In the genomic region with DNA sequence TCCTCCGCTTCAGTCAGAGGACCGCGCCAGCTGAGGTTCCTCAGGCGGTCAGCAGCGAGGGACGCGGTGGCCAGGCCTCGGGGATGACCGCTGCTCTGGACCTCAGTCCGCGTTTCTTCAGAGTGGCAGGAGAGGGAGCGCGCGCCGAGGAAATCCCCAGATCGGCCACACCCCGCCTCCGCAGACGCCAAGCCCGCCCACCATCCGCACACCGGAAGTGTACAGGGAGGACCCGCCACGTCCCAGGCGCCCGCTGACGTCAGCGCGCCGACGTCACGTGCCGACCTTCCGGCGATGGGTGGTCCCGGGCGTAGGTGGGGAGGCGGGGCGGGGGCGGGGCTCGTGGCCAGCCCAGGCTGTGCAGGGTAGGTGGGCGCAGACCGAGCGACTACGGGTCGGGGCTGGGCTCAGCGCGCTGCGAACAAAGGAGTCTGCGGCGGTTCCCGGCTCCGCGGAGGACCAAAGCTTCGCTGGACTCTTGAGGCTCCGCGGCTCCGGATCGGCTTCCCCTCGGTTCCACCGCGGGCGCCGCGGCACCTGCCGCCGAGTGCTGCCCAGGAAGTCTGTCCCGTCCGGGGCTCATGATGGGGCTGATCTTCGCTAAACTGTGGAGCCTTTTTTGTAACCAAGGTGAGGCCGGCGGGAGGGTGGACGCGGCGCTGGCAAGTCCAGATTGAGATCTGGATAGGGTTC, we compare ENCODE assay signal across 8 mouse cellular contexts. TPM values are rescaled to one million over a fixed set of nuclear protein-coding genes. Genes with fewer than 3 reads are reported as not detected.
DNase-seq lines count a peak whose midpoint lies in the region; ATAC-seq lines count a peak whose summit lies in the region.

A gene (minus strand): TSS at position 125 of the 693 bp plus-strand sequence.

- intact Hi-C loops in gastrocnemius, postnatal 14 days (cut with DNase I; ENCODE audit: low total_unique reads): no loop called here
- intact Hi-C loops in left cerebral cortex, postnatal 10 days (cut with DNase I): no loop called here

- peak; percentile 96 to 97 for DNase-seq in adrenal gland, adult 18-20 months (ENCODE audit: low spot score in 2 of 2)
- DNase-seq in embryo, embryonic 10.5 days (ENCODE audit: low spot score): peak; percentile 96
- peak; percentile 98 for DNase-seq in gastrocnemius, postnatal 14 days
- DNase-seq in left cerebral cortex, postnatal 10 days (ENCODE audit: extremely low spot score in 1 of 2, low spot score in 2 of 2): peak; percentile 92 to 98
- peak; percentile 98 for DNase-seq in right cerebral cortex, postnatal 10 days (ENCODE audit: low spot score in 2 of 2)
- DNase-seq in urinary bladder, postnatal 14 days (ENCODE audit: low spot score): peak; percentile 98

- peak; percentile 86 for ATAC-seq in inflammation-experienced regulatory T-cells, adult 6 months
- ATAC-seq in megakaryocyte progenitor cell, adult 5-6 weeks (replicated peaks; ENCODE audit: poor library complexity): peak; percentile 95

RNA-seq across cellular contexts. Expression of the gene that starts here (rescaled TPM):
- 10 to 100 TPM in 1 of 2 experiments, 1 to 10 TPM in 1; 7.3 to 10.7 TPM for total RNA-seq in adrenal gland, adult 18-20 months (2021)
- 1 to 10 TPM; 3.2 to 4.2 TPM for total RNA-seq in gastrocnemius, postnatal 14 days (2021)
- polyA plus RNA-seq in inflammation-experienced regulatory T-cells, adult 6 months (2017; shearing (Covaris generic)): 10 to 100 TPM; 18.5 to 31.6 (median 23.1) TPM
- total RNA-seq in left cerebral cortex, postnatal 10 days (2021): 10 to 100 TPM in 1 of 2 experiments, 1 to 10 TPM in 1; 9.4 to 13.4 TPM
- total RNA-seq in megakaryocyte progenitor cell, adult 5-6 weeks (2015): 7.6 and 8.9 TPM in 2 replicates
- 11.3 and 16.0 TPM in 2 replicates for total RNA-seq in megakaryocyte progenitor cell, adult 5-6 weeks (2017)

Comparison
In these comparisons a context has a peak if more than half of its experiments do, and no peak if none do; other contexts are left out.
1. Peak in every context shown above with its lines: DNase-seq and ATAC-seq.